Mouse (Mus musculus): ENCODE measurements at regions not wholly inside any gene's neighbourhood (a gene's known extent, or its start where the extent isn't known, plus 50 kb on each side); places are given as distances from the start of the nearest gene placed in this dataset.
"Not testable (repeated sequence)": the region's sequence is repeated elsewhere in the genome, so short reads cannot be mapped to it uniquely, and the experiment has no call there.

GRCm38 (mm10) chr14:59045235-59045634 is 97.5 kb downstream of the 1700129C05Rik start:
- TF ChIP-seq RAD21 (IDR thresholded peaks at IDR 0.05; ENCODE audit: low read depth, low read length) (no peak), TCF12 (IDR thresholded peaks at IDR 0.05; ENCODE audit: low read depth, low read length) (no peak), USF2 (IDR thresholded peaks at IDR 0.05; ENCODE audit: borderline replicate concordance in 1 of 2, insufficient read depth in 1 of 2, low read depth in 1 of 2, low read length in 2 of 2) (no peak), KAT2A (conservative IDR thresholded peaks at IDR 0.05; ENCODE audit: low read depth, low read length) (no peak), MAZ (IDR thresholded peaks at IDR 0.05; ENCODE audit: low read depth, low read length) (no peak)
- Histone ChIP-seq H3K27ac (ENCODE audit: control insufficient read depth, low read depth, low read length) (no peak overlapping the region), H3K4me3 (ENCODE audit: control insufficient read depth in 1 of 2, insufficient read depth in 1 of 2, low read depth in 2 of 2, low read length in 2 of 2) (no peak overlapping the region), H3K36me3 (ENCODE audit: control insufficient read depth in 1 of 2, insufficient read depth in 2 of 2, low read length in 2 of 2) (no peaks in the 10 kb centered on the region), H3K9ac (ENCODE audit: control insufficient read depth, low read depth, low read length, poor library complexity, severe bottlenecking) (no peak overlapping the region), H3K27me3 (ENCODE audit: control insufficient read depth in 1 of 2, insufficient read depth in 2 of 2, low read length in 2 of 2) (no peaks in the 10 kb centered on the region), H3K9me3 (replicated peaks; ENCODE audit: insufficient read depth, low read length) (no peaks in the 10 kb centered on the region), H3K79me2 (ENCODE audit: control insufficient read depth, insufficient read depth, low read length, poor library complexity) (no peaks in the 10 kb centered on the region), H3K4me1 (ENCODE audit: control insufficient read depth in 1 of 2, insufficient read depth in 2 of 2, low read length in 2 of 2) (no peaks in the 10 kb centered on the region)
- no peak for DNase-seq (ENCODE audit: low read depth, low spot score)

GRCm38 (mm10) chr14:59042152-59042551 is 100.5 kb downstream of the 1700129C05Rik start:
- TF ChIP-seq HCFC1 (IDR thresholded peaks at IDR 0.05; ENCODE audit: low read depth, low read length) (no peak), SMC3 (IDR thresholded peaks at IDR 0.05; ENCODE audit: low read depth, low read length) (no peak), MYB (IDR thresholded peaks at IDR 0.05; ENCODE audit: low read depth, low read length) (no peak), GATA1 (IDR thresholded peaks at IDR 0.05; ENCODE audit: low read depth, low read length) (no peak), ZNF384 (IDR thresholded peaks at IDR 0.05; ENCODE audit: low read depth, low read length) (no peak), CHD2 (IDR thresholded peaks at IDR 0.05; ENCODE audit: low read length) (no peak), POLR2A (IDR thresholded peaks at IDR 0.05; ENCODE audit: control insufficient read depth in 1 of 2, insufficient read depth in 1 of 2, low read depth in 1 of 2, low read length in 2 of 2, poor library complexity in 1 of 2) (no peak), ETS1 (IDR thresholded peaks at IDR 0.05; ENCODE audit: low read depth, low read length) (no peak), ZMIZ1 (IDR thresholded peaks at IDR 0.05; ENCODE audit: low read depth, low read length) (no peak), MAX (IDR thresholded peaks at IDR 0.05; ENCODE audit: low read length) (no peak), RCOR1 (IDR thresholded peaks at IDR 0.05; ENCODE audit: low read depth, low read length) (no peak), ELF1 (IDR thresholded peaks at IDR 0.05; ENCODE audit: low read depth, low read length) (no peak), KAT2A (conservative IDR thresholded peaks at IDR 0.05; ENCODE audit: low read depth, low read length) (no peak), ZC3H11A (IDR thresholded peaks at IDR 0.05; ENCODE audit: low read depth, low read length) (no peak), MAFK (IDR thresholded peaks at IDR 0.05; ENCODE audit: borderline replicate concordance, low read depth, low read length) (no peak), USF1 (IDR thresholded peaks at IDR 0.05; ENCODE audit: low read depth, low read length) (no peak)
- no peaks in the 10 kb centered on the region for H3K79me2 ChIP-seq (ENCODE audit: control insufficient read depth, insufficient read depth, low read length, poor library complexity)
- DNase-seq (ENCODE audit: low read depth, low spot score) = no peak

GRCm38 (mm10) chr14:59025757-59026156 is 116.9 kb downstream of the 1700129C05Rik start:
- H3K9ac ChIP-seq (ENCODE audit: control insufficient read depth, low read depth, low read length, poor library complexity, severe bottlenecking); H3K36me3 ChIP-seq (ENCODE audit: control insufficient read depth in 1 of 2, insufficient read depth in 2 of 2, low read length in 2 of 2); H3K4me3 ChIP-seq (ENCODE audit: control insufficient read depth in 1 of 2, insufficient read depth in 1 of 2, low read depth in 2 of 2, low read length in 2 of 2); H3K27ac ChIP-seq (ENCODE audit: control insufficient read depth, low read depth, low read length); H3K79me2 ChIP-seq (ENCODE audit: control insufficient read depth, insufficient read depth, low read length, poor library complexity); H3K4me1 ChIP-seq (ENCODE audit: control insufficient read depth in 1 of 2, insufficient read depth in 2 of 2, low read length in 2 of 2); H3K27me3 ChIP-seq (ENCODE audit: control insufficient read depth in 1 of 2, insufficient read depth in 2 of 2, low read length in 2 of 2); DNase-seq (ENCODE audit: low read depth, low spot score); H3K9me3 ChIP-seq (replicated peaks; ENCODE audit: insufficient read depth, low read length): not testable (repeated sequence)

More at GRCm38 (mm10) chr14:59042152-59042551, 100.5 kb downstream of the 1700129C05Rik start:
- Histone ChIP-seq H3K4me3 (ENCODE audit: control insufficient read depth in 1 of 2, insufficient read depth in 1 of 2, low read depth in 2 of 2, low read length in 2 of 2) (no peak overlapping the region), H3K27ac (ENCODE audit: control insufficient read depth, low read depth, low read length) (no peak overlapping the region), H3K9ac (ENCODE audit: control insufficient read depth, low read depth, low read length, poor library complexity, severe bottlenecking) (no peak overlapping the region), H3K9me3 (replicated peaks; ENCODE audit: insufficient read depth, low read length) (no peaks in the 10 kb centered on the region), H3K27me3 (ENCODE audit: control insufficient read depth in 1 of 2, insufficient read depth in 2 of 2, low read length in 2 of 2) (no peaks in the 10 kb centered on the region), H3K36me3 (ENCODE audit: control insufficient read depth in 1 of 2, insufficient read depth in 2 of 2, low read length in 2 of 2) (no peaks in the 10 kb centered on the region), H3K4me1 (ENCODE audit: control insufficient read depth in 1 of 2, insufficient read depth in 2 of 2, low read length in 2 of 2) (no peaks in the 10 kb centered on the region)

Data from MEL (cell line).